Mouse (Mus musculus) heart, postnatal 14 days (tissue): ENCODE data around the gene Zfp629. TPM values are rescaled to one million over a fixed set of nuclear protein-coding genes. Genes with fewer than 3 reads are reported as not detected.
A peak's percentile ranks its signal among the peaks of the same experiment; 100 is the strongest.
"Not testable (repeated sequence)": the region's sequence is repeated elsewhere in the genome, so short reads cannot be mapped to it uniquely, and the experiment has no call there.

Experiments used
- DNase-seq, 2 experiments: peaks; one replicate each; pipeline ENCODE4 v3.0.0; 2021 to 2022
- intact Hi-C: fragments of 180-260 bp; cut with DNase I; formaldehyde crosslinking; loops from one replicate; pipeline ENCODE4 v1.15.1; 2025
- long read RNA-seq, 2 experiments: library from polyadenylated mRNA; stranded (forward); transcript quantifications; one replicate each; pipeline ENCODE4 v2.0.0; 2021
- total RNA-seq, 2 experiments: library from RNA; stranded (reverse); gene quantifications; 2 replicates each; pipeline ENCODE4 v1.2.3; 2021

Zfp629 gene
- total RNA-seq: 10 to 100 TPM; 28.8 to 29.1 TPM
- long read RNA-seq, experiment 1, full-length matches to known transcripts: 1 of 10 reads
- long read RNA-seq, experiment 1, partial matches to known transcripts: 0 of 10 reads
- long read RNA-seq, experiment 1, other reads (novel, unspliced or antisense): 9 of 10 reads
- long read RNA-seq, experiment 2, full-length matches to known transcripts: 1 of 12 reads
- long read RNA-seq, experiment 2, partial matches to known transcripts: 0 of 12 reads
- long read RNA-seq, experiment 2, other reads (novel, unspliced or antisense): 11 of 12 reads

DNA sequence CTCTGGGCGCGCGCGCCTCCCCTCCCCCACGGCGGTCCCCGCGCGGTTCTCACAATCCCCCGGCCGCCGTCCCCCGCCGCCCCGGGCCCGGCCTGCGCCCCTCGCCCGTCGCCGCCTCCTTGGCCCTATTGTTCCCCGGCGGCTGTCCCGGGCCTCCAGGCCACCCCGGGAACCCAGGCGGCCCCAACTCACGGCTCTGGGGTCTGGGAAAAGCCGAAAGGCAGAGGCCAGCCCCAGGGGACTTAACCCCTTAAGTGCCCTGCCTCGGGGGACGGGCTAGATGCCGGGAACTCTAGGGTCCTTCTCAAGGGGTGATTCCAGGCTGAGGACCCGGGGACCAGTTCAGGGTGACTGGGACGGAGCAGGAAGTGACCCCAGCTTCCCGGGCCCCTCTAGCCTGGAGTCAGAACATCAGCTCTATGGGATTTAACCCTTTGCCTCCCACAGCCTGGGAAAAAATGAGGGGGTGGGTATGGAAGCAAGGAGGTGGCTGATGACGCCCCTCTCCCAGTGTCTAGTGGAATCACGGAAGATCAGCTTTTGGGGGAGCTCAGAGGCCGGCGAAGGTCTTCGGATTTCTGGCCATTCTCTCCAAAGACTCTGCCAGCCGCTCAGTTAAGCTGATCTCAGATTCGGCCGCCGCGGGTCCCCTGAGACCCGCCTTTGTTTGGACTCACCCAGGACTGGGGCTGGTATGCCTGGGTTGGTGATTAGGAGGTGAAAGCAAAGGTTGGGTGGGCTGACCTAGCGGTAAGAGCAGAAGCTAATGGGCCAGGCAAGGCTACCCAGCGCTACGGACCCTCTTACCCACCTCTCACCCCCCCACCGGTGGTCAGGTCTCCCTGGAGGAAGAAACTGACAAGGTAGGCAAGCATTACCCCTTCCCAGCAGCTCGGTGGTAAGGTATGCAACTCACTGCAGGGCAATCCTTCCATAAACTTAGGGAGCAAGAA is at the start of gene Zfp629:
Gene Zfp629, minus strand, starts transcription at position 907 of the 953 bp plus-strand sequence.
- intact Hi-C loops: loop anchor here (1.0 kb wide), 1 partner anchor 25 kb away; no protein-coding TSS in a partner anchor
- peak; percentile 72 to 84 for DNase-seq

DNA sequence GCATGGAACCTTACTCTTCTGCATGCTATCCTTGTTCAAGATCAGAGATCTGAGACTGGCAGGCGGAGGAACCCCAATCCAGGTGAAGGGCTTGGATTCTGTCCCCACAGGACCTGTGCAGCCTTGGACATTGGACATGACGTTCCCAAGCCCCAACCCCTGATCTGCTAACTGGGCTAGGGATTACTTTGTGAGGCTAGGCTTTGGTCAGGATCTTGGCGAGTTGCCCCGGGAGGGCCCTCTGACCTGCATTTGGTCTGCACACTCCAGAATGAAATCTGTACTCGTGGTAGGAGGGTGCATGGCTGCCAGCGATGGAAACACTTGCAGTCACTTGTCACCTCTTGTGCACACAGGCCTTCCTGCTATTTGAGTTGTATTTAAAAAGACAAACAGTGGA is 47.3 kb upstream of the Zfp629 start:
- no peak for DNase-seq
- intact Hi-C loops: no loop called here

DNA sequence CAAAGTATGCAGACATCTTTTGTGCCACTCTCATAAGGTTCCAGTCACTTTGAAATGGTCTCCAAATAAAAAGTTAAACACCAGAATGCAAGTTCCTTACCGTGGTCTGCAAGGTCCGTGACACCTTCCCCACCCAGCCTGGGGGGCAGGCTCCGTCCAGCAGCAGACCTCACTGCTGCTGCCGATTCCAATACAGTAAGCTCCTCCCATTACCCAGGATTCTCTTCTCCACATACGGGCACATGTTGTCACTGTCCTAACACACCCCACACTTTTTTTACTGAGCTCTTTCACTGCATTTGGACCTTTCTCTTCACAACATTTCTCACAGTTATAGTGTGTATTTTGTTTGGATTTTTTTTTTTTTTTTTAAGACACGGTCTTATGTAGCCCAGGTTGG is 46.2 kb upstream of the Zfp629 start:
- intact Hi-C loops: no loop called here
- no peak for DNase-seq

DNA sequence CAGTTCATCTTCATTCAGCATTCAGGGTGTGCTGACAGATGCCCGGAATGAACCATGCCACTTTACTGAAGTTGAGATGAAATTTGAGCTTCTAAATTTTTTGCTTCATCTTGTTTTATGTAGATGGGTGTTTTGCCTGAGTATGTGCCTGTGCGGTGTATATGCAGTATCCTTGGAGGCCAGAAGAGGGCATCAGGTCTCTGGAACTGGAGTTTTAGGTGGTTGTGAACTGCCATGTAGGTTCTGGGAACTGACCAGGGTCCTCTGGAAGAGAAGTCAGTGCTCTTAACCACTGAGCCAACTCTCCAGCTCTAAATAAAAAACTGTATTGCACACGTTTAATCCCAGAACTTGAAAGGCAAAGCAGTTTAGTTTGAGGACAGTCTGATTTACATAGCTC is 45.3 kb upstream of the Zfp629 start:
- intact Hi-C loops: no loop called here
- DNase-seq: no peak

DNA sequence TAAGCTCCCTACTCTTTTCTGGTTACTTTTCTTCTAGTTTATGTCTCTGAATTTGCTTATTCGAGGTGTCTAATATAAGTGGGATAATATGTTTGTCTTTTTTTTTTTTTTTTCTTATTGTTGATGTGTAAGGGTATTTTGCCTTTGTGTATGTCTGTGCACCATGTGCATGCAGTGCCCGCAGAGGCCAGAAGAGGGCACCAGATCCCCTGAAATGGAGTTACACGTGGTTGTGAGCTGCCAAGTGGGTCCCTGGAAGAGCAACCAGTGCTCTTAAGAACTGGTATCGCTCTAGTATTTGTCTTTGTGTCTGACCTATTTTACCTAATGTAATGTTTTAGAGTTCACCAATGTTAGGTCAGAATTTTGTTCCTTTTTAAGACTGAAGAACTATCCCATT is 41.3 kb upstream of the Zfp629 start:
- intact Hi-C loops: no loop called here
- DNase-seq: peak; percentile 57 to 78

DNA sequence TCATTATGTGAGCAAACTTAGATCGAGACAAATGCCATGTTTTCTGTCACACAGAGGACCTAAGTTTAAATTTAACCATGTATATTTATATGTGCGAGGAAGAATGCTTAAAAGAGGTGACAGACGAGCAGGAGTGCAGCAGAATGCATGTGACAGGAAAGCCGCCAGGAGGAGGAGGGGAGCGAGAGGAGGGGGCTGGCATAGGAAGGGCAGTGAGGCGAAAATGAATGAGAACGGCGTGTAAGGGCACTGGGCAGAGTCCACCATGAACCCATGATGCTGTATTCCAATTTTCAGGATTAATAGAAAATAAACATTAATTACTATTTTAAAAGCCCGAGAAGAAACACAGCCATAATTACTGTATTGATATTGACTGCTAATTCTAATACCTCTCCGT is 38.7 kb upstream of the Zfp629 start:
- DNase-seq: no peak
- intact Hi-C loops: no loop called here

DNA sequence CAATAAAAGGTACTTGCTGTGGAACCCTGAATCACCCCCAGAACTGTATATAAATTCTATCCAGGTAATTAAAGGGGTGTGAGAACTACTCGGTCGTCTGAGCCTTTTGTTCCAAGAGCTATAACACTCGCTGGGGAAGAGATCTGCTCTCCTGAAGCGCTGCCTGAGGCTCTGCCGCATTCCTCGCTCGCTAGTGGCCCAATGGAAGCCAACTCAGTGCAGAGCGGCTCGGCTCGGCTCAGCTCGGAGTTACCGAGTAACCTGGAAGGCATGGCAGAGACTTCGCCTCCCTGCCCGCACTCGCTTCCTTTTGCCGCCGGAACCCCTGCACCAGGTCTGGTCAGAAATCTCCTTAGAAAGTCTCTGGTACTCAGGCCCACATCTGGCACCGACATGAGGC is 36.5 kb upstream of the Zfp629 start:
- DNase-seq: no peak

DNA sequence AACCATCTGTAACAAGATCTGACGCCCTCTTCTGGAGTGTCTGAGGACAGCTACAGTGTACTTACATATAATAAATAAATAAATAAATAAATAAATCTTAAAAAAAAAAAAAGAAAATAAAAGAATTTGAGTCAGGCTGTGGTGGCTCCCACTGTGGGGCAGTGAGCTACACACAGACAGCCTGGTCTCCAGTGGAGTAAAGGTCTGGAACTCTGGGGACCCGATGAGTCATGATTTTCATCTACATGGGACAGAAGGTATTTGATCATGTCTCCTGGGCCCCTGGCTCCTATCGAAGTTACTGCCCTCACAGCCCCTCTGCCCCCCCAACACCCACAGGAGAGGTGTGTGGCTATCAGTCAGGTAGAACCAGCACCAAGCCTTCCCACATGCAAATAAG is 36.0 kb upstream of the Zfp629 start:
- DNase-seq: no peak
- intact Hi-C loops: no loop called here

More for the DNA sequence above, 36.5 kb upstream of the Zfp629 start:
- intact Hi-C loops: no loop called here

DNA sequence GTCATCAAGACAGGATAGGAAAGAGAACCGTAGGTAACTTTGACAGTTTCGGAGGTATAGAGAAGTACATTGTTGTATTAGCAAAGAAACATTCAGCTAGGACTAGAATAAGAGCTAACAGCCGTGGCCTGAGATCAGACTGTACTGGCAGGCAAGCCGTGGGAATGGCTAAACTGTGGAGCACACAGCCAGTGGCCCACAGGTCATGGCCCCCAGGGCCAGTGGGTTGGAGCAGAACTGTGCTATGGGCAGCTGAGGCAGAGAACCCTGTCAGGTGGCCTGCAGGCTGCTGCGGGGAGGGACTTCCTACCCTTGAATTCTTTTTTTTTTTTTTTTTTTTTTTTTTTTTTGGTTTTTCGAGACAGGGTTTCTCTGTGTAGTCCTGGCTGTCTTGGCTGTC is 33.6 kb upstream of the Zfp629 start:
- intact Hi-C loops: no loop called here
- no peak for DNase-seq

DNA sequence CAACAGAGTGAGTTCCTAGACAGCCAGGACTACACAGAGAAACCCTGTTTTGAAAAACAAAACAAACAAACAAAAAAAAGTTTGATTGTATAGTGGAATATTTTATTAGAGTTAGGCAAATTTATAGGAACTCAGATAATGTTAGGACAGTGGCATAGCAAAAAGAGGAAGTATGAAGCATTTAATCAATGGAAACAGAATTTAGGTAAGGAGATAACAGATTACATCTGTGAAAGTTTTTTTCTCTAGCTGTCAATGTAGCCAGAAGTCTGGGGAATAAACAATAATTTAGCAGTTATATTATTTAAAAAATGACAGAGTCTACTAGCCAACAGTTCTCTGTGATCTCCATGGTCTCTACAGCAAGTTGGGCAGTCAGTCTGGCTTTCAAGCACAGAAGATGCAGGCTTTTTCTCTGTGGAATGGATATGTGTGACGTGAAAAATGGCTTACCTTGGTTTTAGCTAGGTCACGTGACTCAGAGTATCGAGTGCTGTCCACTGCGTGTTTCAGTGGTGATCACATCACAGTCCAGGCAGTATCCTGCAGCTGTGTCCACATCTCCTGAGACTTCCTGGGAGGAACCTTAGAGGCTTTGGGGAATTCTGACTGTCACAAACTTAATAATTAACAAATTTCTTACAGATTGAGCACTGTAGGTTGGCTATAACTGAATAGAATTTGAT is 33.1 kb upstream of the Zfp629 start:
- intact Hi-C loops: no loop called here
- no peak for DNase-seq

DNA sequence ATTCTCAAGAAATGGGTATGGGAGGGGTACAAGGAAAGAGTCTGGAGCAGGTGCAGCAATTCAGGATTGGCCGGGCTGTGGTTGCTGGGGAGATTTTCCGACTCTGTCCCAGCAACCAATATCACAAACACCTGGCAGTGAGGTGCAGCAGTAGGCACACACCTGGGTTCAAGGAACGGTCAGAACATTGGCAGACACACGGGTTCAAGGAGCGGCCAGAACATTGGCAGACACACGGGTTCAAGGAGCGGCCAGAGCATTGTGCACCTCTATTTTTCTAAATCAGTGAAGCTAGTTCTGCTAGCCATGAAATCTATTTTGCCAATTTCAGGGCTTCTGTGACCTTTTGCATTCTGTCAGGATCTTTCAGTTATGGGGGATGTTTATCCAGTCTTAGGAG is 32.0 kb upstream of the Zfp629 start:
- DNase-seq, intact Hi-C loops: not testable (repeated sequence)

DNA sequence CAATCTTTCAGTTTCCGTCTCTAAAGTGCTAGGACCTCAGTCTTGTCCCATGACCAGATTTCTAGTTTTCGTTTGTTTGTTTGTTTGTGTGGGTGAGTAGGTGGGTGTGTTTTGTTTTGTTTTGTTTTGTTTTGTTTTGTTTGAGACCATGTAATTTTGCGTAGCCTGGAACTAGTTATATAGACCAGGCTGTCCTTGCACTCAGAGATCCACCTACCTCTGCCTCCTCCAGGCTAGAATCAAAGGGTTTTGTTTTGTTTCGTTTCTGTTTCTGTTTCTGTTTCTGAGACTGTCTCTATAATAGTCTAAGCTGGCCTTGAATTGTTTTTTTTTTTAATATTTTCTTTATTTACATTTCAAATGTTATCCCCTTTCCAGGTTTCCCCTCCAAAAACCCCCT is 30.8 kb upstream of the Zfp629 start:
- intact Hi-C loops: no loop called here
- no peak for DNase-seq

DNA sequence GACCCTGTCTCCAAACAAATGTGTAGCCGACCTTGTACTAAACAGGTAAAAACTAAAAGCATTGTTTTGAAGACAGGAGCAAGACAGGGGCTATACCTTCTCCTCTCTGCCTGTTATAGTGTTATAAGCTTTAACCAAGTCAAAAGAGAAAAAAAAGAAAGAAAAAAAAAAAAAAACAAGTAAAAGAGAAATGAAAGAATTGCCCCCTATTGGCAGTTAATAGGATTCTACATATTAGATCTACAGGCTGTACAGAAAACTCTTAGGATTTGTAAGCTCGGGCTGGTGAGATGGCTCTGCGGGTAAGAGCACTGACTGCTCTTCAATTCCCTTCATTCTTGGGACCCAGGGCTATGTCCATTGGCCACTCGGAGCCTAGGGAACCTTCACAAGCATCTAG is 26.7 kb upstream of the Zfp629 start:
- intact Hi-C loops: no loop called here
- no peak for DNase-seq

DNA sequence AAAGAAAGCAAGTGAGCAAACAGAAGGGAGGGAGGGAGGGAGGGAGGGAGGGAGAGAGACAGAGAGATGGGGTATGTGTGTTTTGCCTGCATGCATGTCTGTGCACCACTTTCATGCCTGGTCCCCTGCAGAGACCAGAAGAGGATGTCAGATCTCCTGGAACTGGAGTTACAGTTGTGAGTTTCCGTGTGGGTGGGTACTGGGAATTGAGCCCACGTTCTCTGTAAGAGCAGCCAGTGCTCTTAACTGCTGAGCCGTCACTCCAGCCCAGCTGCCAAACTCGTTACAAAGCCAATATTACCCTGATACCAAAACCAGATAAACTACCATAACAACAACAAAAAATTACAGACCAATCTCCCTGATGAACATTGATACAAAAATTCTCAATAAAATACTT is 25.7 kb upstream of the Zfp629 start:
- intact Hi-C loops: no loop called here
- peak; percentile 7 to 12 for DNase-seq

DNA sequence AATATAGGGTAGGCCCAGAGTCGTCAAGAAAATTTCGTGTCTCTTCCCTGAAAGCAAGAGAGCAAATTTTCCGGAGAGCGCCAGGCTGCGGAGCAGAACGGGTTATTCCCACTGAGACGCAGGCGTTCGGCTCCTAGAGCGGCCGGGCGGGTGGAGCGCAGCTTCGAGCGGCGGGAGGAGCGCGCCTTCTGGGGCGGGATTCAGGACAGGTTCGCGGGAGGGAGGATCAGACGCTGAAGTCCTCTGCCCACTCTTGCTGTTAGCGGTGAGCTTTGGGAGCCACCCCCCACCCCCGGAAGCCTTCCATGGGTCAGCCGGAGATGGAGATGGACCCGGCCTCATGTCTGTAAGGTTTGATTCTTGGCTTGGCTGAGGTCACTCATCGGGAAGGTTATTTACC is 21.4 kb upstream of the Zfp629 start:
- intact Hi-C loops: no loop called here
- DNase-seq: peak; percentile 81 to 87

DNA sequence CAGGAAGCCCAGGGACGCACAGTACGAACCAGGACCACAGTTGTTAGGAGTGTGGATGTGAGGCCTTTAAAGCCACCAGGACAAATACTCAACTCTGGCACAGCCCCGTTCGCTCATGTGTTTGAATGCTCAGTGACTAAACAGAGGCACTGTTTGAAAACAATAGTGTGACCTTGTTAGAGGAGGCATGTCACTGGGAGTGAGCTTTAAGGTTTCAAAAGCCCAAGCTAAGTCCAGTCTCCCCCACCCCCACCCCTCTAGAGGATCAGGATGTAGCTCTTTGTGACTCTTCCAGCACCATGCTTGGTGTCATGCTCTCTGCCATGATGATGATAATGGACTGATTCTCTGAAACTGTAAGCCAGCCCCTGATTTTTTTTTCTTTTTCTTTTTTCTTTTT is 15.8 kb upstream of the Zfp629 start:
- no peak for DNase-seq
- intact Hi-C loops: no loop called here

DNA sequence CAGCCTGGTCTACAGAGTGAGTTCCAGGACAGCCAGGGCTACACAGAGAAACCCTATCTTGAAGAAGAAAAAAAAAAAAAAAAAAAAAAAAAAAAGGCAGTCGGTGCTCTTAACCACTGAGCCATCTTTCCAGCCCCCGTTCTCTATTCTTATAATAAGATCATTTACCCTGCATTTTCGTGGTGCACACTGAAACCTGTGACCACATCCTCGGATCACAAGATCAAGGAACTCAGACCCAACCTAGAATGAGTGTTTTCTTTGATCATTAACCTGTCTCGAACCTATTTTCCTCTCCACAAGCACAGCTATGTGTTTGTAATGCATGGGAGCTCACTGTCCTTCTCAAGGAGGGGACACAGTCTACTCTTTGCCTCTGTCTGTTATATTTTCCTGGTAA is 13.0 kb upstream of the Zfp629 start:
- intact Hi-C loops: no loop called here
- no peak for DNase-seq

DNA sequence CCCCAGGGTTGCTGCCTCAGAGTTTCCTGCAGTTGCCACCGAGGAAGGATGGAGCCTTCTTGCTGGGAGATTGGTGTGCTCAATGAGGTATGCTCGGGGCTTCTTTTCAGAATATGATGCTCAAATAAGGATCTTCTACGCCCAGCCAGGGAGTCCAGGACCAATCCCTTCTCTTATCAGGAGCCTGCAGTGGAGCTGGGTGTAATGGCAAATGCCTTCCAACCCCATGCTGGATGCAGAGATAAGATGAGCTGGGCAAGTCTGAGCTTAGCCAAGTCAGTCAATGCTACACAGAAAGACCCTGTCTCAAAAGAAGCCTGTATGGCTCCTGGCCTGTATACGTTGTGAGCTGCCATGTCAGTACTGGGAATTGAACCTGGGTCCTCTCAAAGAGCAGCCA is 10.9 kb upstream of the Zfp629 start:
- intact Hi-C loops: no loop called here
- no peak for DNase-seq

DNA sequence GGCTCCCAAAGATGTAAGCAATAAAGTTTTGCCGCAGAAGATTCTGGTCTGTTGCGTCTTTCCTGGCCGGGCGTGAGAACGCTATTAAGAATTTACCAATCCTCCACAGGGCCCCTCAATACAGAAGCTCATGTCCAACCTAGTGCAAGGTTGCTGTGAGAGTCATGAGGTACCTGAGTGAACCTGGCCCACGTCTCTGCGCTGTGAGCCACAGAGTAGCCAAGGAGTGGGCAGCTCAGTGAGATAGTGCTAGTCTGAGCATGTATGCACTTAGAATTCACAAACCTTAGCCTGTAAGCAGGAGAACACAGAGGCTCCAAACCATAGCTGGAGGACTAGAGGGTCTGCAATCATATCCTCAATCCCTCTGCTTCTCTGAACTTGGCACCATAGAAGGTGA is 10.4 kb upstream of the Zfp629 start:
- intact Hi-C loops: no loop called here
- no peak for DNase-seq

DNA sequence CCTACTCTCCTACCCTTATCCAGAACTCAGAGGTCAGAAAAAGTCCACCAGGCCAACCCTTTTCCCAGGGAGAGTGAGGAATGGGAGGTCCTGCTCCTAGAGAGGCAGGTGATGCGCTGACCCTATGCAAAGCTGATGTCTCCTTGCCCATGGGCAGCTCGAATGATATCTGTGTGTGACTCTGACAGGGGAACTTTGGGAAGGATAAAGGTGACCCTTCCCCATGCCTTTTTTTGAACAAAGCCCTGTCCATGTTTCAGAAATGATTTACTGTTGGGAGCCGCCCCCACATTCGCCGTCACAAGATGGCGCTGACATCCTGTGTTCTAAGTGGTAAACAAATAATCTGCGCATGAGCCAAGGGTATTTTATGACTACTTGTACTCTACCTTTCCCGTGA is 2.8 kb upstream of the Zfp629 start:
- DNase-seq, intact Hi-C loops: not testable (repeated sequence)

DNA sequence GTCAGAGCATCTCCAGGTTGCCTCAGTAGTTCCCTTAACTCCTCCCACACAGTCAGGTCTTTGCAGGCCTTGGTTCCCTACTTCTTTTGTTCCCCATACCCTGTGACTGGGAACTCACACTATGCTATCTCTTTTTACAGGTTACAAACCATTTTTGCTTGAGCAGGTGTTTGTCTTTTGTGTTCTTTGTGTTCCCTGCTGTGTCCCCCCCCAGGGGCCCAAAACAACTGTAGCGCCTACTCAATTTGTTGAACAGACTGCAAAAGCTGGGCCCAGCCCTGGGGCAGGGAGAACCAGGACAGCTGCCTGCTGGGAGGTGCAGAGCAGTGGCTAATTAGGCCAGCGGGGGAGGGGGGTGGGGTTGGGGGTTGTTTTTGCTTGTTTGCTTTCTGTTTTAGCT is 2.4 kb upstream of the Zfp629 start:
- intact Hi-C loops: no loop called here
- DNase-seq: no peak
